Mouse (Mus musculus) E14TG2a.4 (cell line): ENCODE results near the gene Smarcc2.

Source experiments
- H3K27me3 ChIP-seq: 2 replicates; pipeline ENCODE4 v1.6.1; 2014; ENCODE audit warnings: low read length, control low read depth; ENCODE audit not compliant: insufficient read depth
- H3K36me3 ChIP-seq: 2 replicates; pipeline ENCODE4 v1.6.1; 2014; ENCODE audit warnings: low read length, control low read depth; ENCODE audit not compliant: insufficient read depth
- H3K4me1 ChIP-seq: replicated peaks from 2 replicates; pipeline ENCODE4 v1.6.1; 2014; ENCODE audit warnings: low read depth, low read length, control low read depth
- H3K4me3 ChIP-seq: replicated peaks from 2 replicates; pipeline ENCODE4 v1.5.1; 2014; ENCODE audit warnings: mild to moderate bottlenecking, low read length
- H3K9me3 ChIP-seq: 2 replicates; pipeline ENCODE4 v1.6.1; 2014; ENCODE audit warnings: low read length, control low read depth
- CTCF ChIP-seq: conservative IDR thresholded peaks from 2 replicates; pipeline ENCODE4 v1.5.1; 2014; ENCODE audit warnings: low read length
- NANOG ChIP-seq: IDR thresholded peaks from 2 replicates; pipeline ENCODE4 v1.6.1; 2014; ENCODE audit warnings: borderline replicate concordance, low read length, mixed read lengths
- POU5F1 ChIP-seq: IDR thresholded peaks from 2 replicates; pipeline ENCODE4 v1.6.1; 2014; ENCODE audit warnings: low read length, borderline replicate concordance

Gene Smarcc2

GRCm38 (mm10) chr10:128436376-128436775, 22.7 kb upstream of the Smarcc2 start:
- Histone ChIP-seq H3K4me1 (peaks cover 56% of the 10 kb centered on the region), H3K4me3 (no peak overlapping the region), H3K27me3 (no peaks in the 10 kb centered on the region), H3K9me3 (no peaks in the 10 kb centered on the region), H3K36me3 (peaks cover 84% of the 10 kb centered on the region)
- no peak for TF ChIP-seq CTCF
- no peak for TF ChIP-seq POU5F1
- no peak for TF ChIP-seq NANOG

GRCm38 (mm10) chr10:128438675-128439279, 20.3 kb upstream of the Smarcc2 start:
- no peaks in the 10 kb centered on the region for H3K27me3 ChIP-seq
- H3K9me3 ChIP-seq, result no peaks in the 10 kb centered on the region
- H3K36me3 ChIP-seq, result peaks cover 85% of the 10 kb centered on the region
- no peak for TF ChIP-seq POU5F1
- no peak for TF ChIP-seq CTCF
- no peak for TF ChIP-seq NANOG
- H3K4me3 ChIP-seq, result no peak overlapping the region
- H3K4me1 ChIP-seq, result peaks cover 55% of the 10 kb centered on the region

- Histone ChIP-seq H3K4me3 (no peak overlapping the region), H3K36me3 (peaks cover 80% of the 10 kb centered on the region), H3K27me3 (no peaks in the 10 kb centered on the region), H3K4me1 (peaks cover 42% of the 10 kb centered on the region), H3K9me3 (no peaks in the 10 kb centered on the region)
- TF ChIP-seq NANOG, result no peak
- no peak for TF ChIP-seq POU5F1
- peak; percentile 37 for TF ChIP-seq CTCF
These were observed 18.6 kb upstream of the Smarcc2 start for GRCm38 (mm10) chr10:128440407-128440806.

- Histone ChIP-seq H3K4me1 (peaks cover 42% of the 10 kb centered on the region), H3K4me3 (no peak overlapping the region), H3K9me3 (no peaks in the 10 kb centered on the region), H3K27me3 (no peaks in the 10 kb centered on the region), H3K36me3 (peaks cover 69% of the 10 kb centered on the region)
- TF ChIP-seq NANOG (peak; percentile 42; the same call in 1 of the 2 replicates), POU5F1 (no peak)
These were observed 17.5 kb upstream of the Smarcc2 start for GRCm38 (mm10) chr10:128441324-128442119.

- H3K4me1 ChIP-seq, result peaks cover 41% of the 10 kb centered on the region
- H3K9me3 ChIP-seq, result no peaks in the 10 kb centered on the region
- H3K27me3 ChIP-seq, result no peaks in the 10 kb centered on the region
- H3K36me3 ChIP-seq, result peaks cover 57% of the 10 kb centered on the region
- H3K4me3 ChIP-seq, result no peak overlapping the region
- no peak for TF ChIP-seq POU5F1
- TF ChIP-seq CTCF, result no peak
- no peak for TF ChIP-seq NANOG
These were observed 16.3 kb upstream of the Smarcc2 start for GRCm38 (mm10) chr10:128442718-128443117.

- TF ChIP-seq POU5F1 (no peak), NANOG (no peak), CTCF (no peak)
- Histone ChIP-seq H3K4me3 (no peak overlapping the region), H3K36me3 (peaks cover 40% of the 10 kb centered on the region), H3K4me1 (peaks cover 25% of the 10 kb centered on the region), H3K27me3 (no peaks in the 10 kb centered on the region), H3K9me3 (no peaks in the 10 kb centered on the region)
These were observed 14.7 kb upstream of the Smarcc2 start for GRCm38 (mm10) chr10:128444354-128444753.

- peaks cover 30% of the 10 kb centered on the region for H3K36me3 ChIP-seq
- H3K9me3 ChIP-seq, result no peaks in the 10 kb centered on the region
- H3K4me3 ChIP-seq, result no peak overlapping the region
- TF ChIP-seq POU5F1 (no peak), CTCF (no peak), NANOG (no peak)
- no peaks in the 10 kb centered on the region for H3K27me3 ChIP-seq
- peaks cover 15% of the 10 kb centered on the region for H3K4me1 ChIP-seq
These were observed 13.6 kb upstream of the Smarcc2 start for GRCm38 (mm10) chr10:128445407-128445806.

GRCm38 (mm10) chr10:128451014-128451413, 8.0 kb upstream of the Smarcc2 start:
- Histone ChIP-seq H3K4me1 (peaks cover 12% of the 10 kb centered on the region), H3K27me3 (peaks cover 3% of the 10 kb centered on the region; the same call in 1 of the 2 replicates), H3K4me3 (no peak overlapping the region), H3K9me3 (no peaks in the 10 kb centered on the region), H3K36me3 (no peaks in the 10 kb centered on the region)
- TF ChIP-seq NANOG (no peak), CTCF (no peak), POU5F1 (no peak)
